20 mouse cellular contexts compared by ENCODE assay signal in genomic region chr19:30826106-30826505, GRCm38 (mm10).
DNase-seq lines count a peak whose midpoint lies in the region; ATAC-seq and TF ChIP-seq lines count a peak whose summit lies in the region.
"Had no signal": no experiment of that assay in that cellular context is flagged by ENCODE, and none has a peak within 500 bp of the region (broad histone marks: within the 10 kb centered on the region; RNA-seq: fewer than 3 reads in every experiment).

No protein-coding gene starts in this region.

- ATAC-seq in kidney, embryonic 16.5 days (ENCODE audit: low FRiP score, low TSS enrichment), result no peak
- no peak for ATAC-seq in forebrain, embryonic 16.5 days
- ATAC-seq: hindbrain, postnatal 0 days had no signal

- no peak overlapping the region for H3K9ac ChIP-seq in kidney, embryonic 16.5 days (replicated peaks; ENCODE audit: low read length)
- H3K9ac ChIP-seq in forebrain, embryonic 16.5 days (replicated peaks; ENCODE audit: low read depth, low read length), result no peak overlapping the region
- H3K9ac ChIP-seq: embryonic facial prominence, embryonic 13.5 days; heart, embryonic 12.5 days; limb, embryonic 15.5 days had no signal

- peak; percentile 5 to 50 for DNase-seq in adrenal gland, adult (ENCODE audit: inconsistent age in 2 of 2, low spot score in 1 of 2)
- no peak for DNase-seq in adrenal gland, postnatal 4 days (ENCODE audit: low spot score in 2 of 2)
- peak; percentile 53 for DNase-seq in kidney, adult 2 months
- DNase-seq in kidney, adult 9 months, result peak; percentile 26
- peak; percentile 49 for DNase-seq in mesoderm, embryonic 11.5 days (ENCODE audit: low read depth, low spot score)
- no peak for DNase-seq in neural tube, embryonic 10.5 days (ENCODE audit: extremely low spot score, low spot score)
- DNase-seq: adrenal gland, adult 8-10 months; cerebellum, adult 18-20 months; cerebellum, postnatal 36 days; gastrocnemius, postnatal 25 days; lung, adult 18-20 months; right cerebral cortex, postnatal 25 days had no signal

- H3K27me3 ChIP-seq in kidney, adult 2 months (replicated peaks; ENCODE audit: control insufficient read depth, insufficient read depth, low read length), result no peaks in the 10 kb centered on the region
- no peaks in the 10 kb centered on the region for H3K27me3 ChIP-seq in kidney, embryonic 16.5 days (ENCODE audit: insufficient read depth, low read length)
- H3K27me3 ChIP-seq in forebrain, embryonic 16.5 days (replicated peaks; ENCODE audit: control insufficient read depth, insufficient read depth, low read length), result no peaks in the 10 kb centered on the region
- H3K27me3 ChIP-seq: embryonic facial prominence, embryonic 13.5 days; heart, embryonic 12.5 days; limb, embryonic 15.5 days had no signal

- H3K27ac ChIP-seq in kidney, adult 2 months (ENCODE audit: insufficient read depth, low read depth, low read length), result no peak overlapping the region
- H3K27ac ChIP-seq in kidney, embryonic 16.5 days (ENCODE audit: low read length), result no peak overlapping the region
- no peak overlapping the region for H3K27ac ChIP-seq in forebrain, embryonic 16.5 days (ENCODE audit: low read length)
- H3K27ac ChIP-seq: embryonic facial prominence, embryonic 13.5 days; hindbrain, postnatal 0 days; layer of hippocampus, adult 2 months; limb, embryonic 15.5 days; midbrain, embryonic 10.5 days had no signal

- no peaks in the 10 kb centered on the region for H3K9me3 ChIP-seq in kidney, embryonic 16.5 days (ENCODE audit: low read length)
- no peaks in the 10 kb centered on the region for H3K9me3 ChIP-seq in forebrain, embryonic 16.5 days (ENCODE audit: control insufficient read depth, low read length)
- H3K9me3 ChIP-seq: limb, embryonic 15.5 days; midbrain, embryonic 10.5 days had no signal

- no peak overlapping the region for H3K4me2 ChIP-seq in kidney, embryonic 16.5 days (replicated peaks; ENCODE audit: low read depth, low read length)
- no peak overlapping the region for H3K4me2 ChIP-seq in forebrain, embryonic 16.5 days (ENCODE audit: low read length)
- H3K4me2 ChIP-seq: embryonic facial prominence, embryonic 13.5 days; heart, embryonic 12.5 days; limb, embryonic 15.5 days had no signal

- H3K4me1 ChIP-seq in kidney, adult 2 months (ENCODE audit: control insufficient read depth, insufficient read depth, low read length), result no peaks in the 10 kb centered on the region
- H3K4me1 ChIP-seq in kidney, embryonic 16.5 days (ENCODE audit: insufficient read depth, low read length), result no peaks in the 10 kb centered on the region
- H3K4me1 ChIP-seq in forebrain, embryonic 16.5 days (replicated peaks; ENCODE audit: control insufficient read depth, insufficient read depth, low read length), result no peaks in the 10 kb centered on the region
- H3K4me1 ChIP-seq: embryonic facial prominence, embryonic 13.5 days; heart, embryonic 12.5 days; midbrain, embryonic 10.5 days had no signal

- WGBS in kidney, adult 2 months, result 31% methylated on average over 2 of the region's 2 CpGs
- 27% methylated on average over 2 of the region's 2 CpGs for WGBS in kidney, embryonic 16.5 days
- 77% methylated on average over 2 of the region's 2 CpGs for WGBS in forebrain, embryonic 16.5 days

- TF ChIP-seq CTCF in kidney, adult 2 months (conservative IDR thresholded peaks at IDR 0.05; ENCODE audit: insufficient read depth, insufficient read length, low read depth, low read length), result no peak

- no peak for TF ChIP-seq POLR2A in kidney, adult 2 months (IDR thresholded peaks at IDR 0.05; ENCODE audit: low read depth, low read length)

- no peaks in the 10 kb centered on the region for H3K36me3 ChIP-seq in kidney, adult 2 months (ENCODE audit: control insufficient read depth, insufficient read depth, low read length)
- no peaks in the 10 kb centered on the region for H3K36me3 ChIP-seq in kidney, embryonic 16.5 days (ENCODE audit: insufficient read depth, low read length)
- H3K36me3 ChIP-seq in forebrain, embryonic 16.5 days (ENCODE audit: control insufficient read depth, insufficient read depth), result no peaks in the 10 kb centered on the region
- H3K36me3 ChIP-seq: embryonic facial prominence, embryonic 13.5 days; heart, embryonic 12.5 days; limb, embryonic 15.5 days; midbrain, embryonic 10.5 days had no signal

- H3K4me3 ChIP-seq in kidney, adult 2 months (ENCODE audit: insufficient read depth, low read depth, low read length), result no peak overlapping the region
- H3K4me3 ChIP-seq in kidney, embryonic 16.5 days (ENCODE audit: low read length), result no peak overlapping the region
- no peak overlapping the region for H3K4me3 ChIP-seq in forebrain, embryonic 16.5 days (replicated peaks; ENCODE audit: low read length)
- H3K4me3 ChIP-seq: embryonic facial prominence, embryonic 13.5 days; heart, embryonic 12.5 days; layer of hippocampus, adult 2 months; limb, embryonic 15.5 days; midbrain, embryonic 10.5 days had no signal

Comparison
In these comparisons a context has a peak if more than half of its experiments do, and no peak if none do; other contexts are left out.
1. DNase-seq: peak in adrenal gland, adult (2 of 2), kidney, adult 2 months (single experiment), kidney, adult 9 months (single experiment) and mesoderm, embryonic 11.5 days (single experiment); none in adrenal gland, postnatal 4 days (0 of 2) and neural tube, embryonic 10.5 days (single experiment).